Mouse (Mus musculus): ENCODE measurements around the gene Sf3a1. TPM values are rescaled to one million over a fixed set of nuclear protein-coding genes. Genes with fewer than 3 reads are reported as not detected.

The Sf3a1 gene
- polyA plus RNA-seq, 1 experiment, result 39.7 TPM

DNA sequence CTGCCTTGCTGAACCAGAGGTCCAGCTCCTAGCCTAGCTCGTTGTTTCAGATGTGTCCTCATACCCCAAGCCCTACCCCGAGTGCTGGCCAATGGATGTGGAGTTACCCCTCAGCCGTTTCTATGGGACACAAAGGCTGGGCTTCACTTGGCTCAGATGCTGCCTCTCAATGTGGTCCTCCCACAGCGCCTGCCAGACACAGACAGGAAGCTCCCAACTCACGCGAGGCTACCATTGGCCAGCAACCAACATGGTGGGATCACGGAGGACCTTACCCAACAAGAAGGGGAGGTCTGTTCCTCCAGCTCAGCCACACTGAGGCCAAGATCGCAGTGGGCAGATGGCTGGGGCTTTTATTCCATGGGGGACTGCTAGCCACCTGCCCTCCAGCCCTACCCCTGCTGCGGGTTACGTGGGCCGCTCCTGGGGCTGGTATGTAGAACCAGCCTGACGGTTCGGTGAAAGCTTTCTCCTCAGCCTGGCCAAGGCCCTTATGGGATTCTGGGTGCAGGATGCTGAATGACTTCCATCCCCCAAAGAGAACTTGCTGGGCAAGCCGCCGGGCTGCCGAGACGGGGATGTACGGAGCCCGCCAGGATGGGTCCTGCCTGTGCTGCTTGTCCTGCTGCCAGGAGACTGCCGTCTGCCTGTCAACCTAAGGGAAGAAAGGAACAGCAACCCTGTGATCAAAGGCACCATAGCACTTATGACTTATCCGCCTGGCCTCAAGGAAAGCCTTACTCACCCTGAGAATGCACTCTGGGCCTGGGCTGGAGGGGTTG, 16.7 kb upstream of the Sf3a1 start:
- H3K27ac ChIP-seq (ENCODE audit: control insufficient read depth, insufficient read depth, low read depth, low read length, poor library complexity), result no peak overlapping the region
- no peak for TF ChIP-seq CTCF (IDR thresholded peaks at IDR 0.05; ENCODE audit: control insufficient read depth, insufficient read depth, low read length)
- no peak; the same call in 1 of the 2 replicates for TF ChIP-seq POLR2A (IDR thresholded peaks at IDR 0.05; ENCODE audit: borderline replicate concordance, control insufficient read depth, low read depth, low read length)
- H3K4me1 ChIP-seq (ENCODE audit: control insufficient read depth, insufficient read depth, low read length), result no peaks in the 10 kb centered on the region
- 87% methylated on average over 21 of the region's 21 CpGs for WGBS
- no peak overlapping the region for H3K4me3 ChIP-seq (replicated peaks; ENCODE audit: control insufficient read depth, low read depth, low read length)

DNA sequence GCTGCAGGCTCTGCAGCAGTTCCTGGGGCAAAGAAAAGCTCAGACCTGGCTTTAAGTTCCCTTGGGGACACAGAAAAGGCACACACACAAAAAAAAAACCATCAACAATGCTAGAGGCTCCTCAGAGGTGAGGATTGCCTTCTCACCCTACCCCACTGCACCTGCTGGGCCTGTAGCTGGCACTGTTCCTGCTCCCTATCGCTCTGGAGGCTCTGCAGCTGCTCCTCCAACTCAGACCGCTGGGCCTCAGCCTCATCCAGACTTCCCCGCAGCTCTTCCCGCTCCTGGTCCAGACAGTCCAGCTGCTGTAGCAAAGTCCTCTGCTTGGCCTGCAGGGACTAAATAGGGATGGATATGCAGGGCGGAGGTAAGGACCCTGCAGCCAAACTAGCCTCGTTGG, 13.8 kb upstream of the Sf3a1 start:
- H3K27ac ChIP-seq (ENCODE audit: control insufficient read depth, insufficient read depth, low read depth, low read length, poor library complexity), result no peak overlapping the region
- TF ChIP-seq CTCF (IDR thresholded peaks at IDR 0.05; ENCODE audit: control insufficient read depth, insufficient read depth, low read length), result no peak
- TF ChIP-seq POLR2A (IDR thresholded peaks at IDR 0.05; ENCODE audit: borderline replicate concordance, control insufficient read depth, low read depth, low read length), result no peak
- H3K4me3 ChIP-seq (replicated peaks; ENCODE audit: control insufficient read depth, low read depth, low read length), result no peak overlapping the region
- 87% methylated on average over 6 of the region's 6 CpGs for WGBS
- H3K4me1 ChIP-seq (ENCODE audit: control insufficient read depth, insufficient read depth, low read length), result no peaks in the 10 kb centered on the region

DNA sequence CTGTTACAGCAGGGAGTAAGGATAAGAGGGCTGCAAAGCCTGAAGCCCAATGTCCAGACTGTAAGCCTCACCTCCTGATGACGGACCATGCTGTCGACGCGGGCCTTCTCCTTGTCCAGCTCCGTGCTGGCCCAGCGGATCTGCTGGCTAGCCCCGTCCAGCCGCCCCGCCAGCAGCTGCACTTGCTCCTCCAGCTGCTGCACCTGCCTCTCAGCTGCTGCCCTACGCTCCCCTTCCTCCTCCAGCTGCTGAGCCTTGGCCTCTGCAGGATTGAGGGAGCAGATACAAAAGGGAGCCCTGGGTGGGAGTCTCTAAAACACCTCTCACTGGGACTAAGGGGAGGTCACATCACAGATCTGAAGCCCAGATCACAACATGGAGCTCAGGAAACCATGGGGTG, 13.1 kb upstream of the Sf3a1 start:
- no peaks in the 10 kb centered on the region for H3K4me1 ChIP-seq (ENCODE audit: control insufficient read depth, insufficient read depth, low read length)
- TF ChIP-seq CTCF (IDR thresholded peaks at IDR 0.05; ENCODE audit: control insufficient read depth, insufficient read depth, low read length) (no peak), POLR2A (IDR thresholded peaks at IDR 0.05; ENCODE audit: borderline replicate concordance, control insufficient read depth, low read depth, low read length) (no peak)
- H3K27ac ChIP-seq (ENCODE audit: control insufficient read depth, insufficient read depth, low read depth, low read length, poor library complexity), result no peak overlapping the region
- no peak overlapping the region for H3K4me3 ChIP-seq (replicated peaks; ENCODE audit: control insufficient read depth, low read depth, low read length)
- WGBS, result 91% methylated on average over 10 of the region's 10 CpGs

DNA sequence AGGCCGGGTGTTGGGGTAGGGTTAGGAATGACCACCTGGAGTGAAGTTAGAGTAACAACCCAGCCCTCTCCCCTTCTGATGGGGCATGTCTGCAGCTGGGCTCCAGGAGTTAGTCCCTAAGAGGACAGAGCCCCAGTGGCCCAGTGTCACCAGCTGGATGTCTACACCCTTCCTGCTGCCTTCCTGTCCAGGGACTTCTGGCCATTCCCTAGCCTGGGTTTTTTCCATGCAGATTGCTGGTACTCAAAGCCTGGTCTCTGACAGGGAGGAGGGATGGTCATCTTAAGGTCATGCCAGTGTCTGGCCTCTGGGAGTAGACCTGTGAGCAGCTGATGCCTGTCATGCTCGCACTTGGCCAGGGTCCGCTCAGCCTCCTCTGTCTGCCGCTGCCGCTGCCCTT, 12.0 kb upstream of the Sf3a1 start:
- no peak overlapping the region for H3K4me3 ChIP-seq (replicated peaks; ENCODE audit: control insufficient read depth, low read depth, low read length)
- H3K27ac ChIP-seq (ENCODE audit: control insufficient read depth, insufficient read depth, low read depth, low read length, poor library complexity), result no peak overlapping the region
- no peak for TF ChIP-seq POLR2A (IDR thresholded peaks at IDR 0.05; ENCODE audit: borderline replicate concordance, control insufficient read depth, low read depth, low read length)
- no peak for TF ChIP-seq CTCF (IDR thresholded peaks at IDR 0.05; ENCODE audit: control insufficient read depth, insufficient read depth, low read length)
- no peaks in the 10 kb centered on the region for H3K4me1 ChIP-seq (ENCODE audit: control insufficient read depth, insufficient read depth, low read length)
- 90% methylated on average over 5 of the region's 5 CpGs for WGBS

DNA sequence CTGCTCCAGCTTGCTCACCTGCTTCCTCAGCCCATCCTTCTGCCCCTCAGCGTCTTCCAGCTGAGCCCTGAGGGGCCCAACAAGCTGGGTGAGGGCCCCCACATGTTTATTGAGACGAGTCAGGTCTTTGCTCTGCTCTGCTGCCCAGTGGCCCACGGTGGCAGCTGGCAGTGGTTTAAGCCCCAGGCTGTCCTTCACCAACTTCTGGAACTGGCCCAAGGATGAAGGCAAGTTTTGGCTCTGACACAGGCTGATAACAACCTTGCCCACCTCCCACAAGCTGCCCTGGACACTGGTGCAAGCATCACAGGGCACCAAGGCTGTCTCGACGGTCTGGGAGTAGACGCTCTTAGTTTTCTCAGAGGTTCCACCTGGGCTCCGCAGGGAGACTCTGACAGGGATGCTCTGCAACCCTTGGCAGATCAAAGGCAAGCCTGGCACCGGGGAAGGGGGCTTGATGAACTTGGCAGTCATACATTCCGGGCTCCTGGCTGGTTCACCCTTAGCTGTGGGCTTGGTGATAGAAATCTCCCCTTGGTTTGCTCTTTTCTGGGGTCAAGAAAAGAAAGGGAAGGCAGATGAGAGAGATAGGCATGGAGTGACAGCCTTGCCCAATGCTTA, 11.5 kb upstream of the Sf3a1 start:
- Histone ChIP-seq H3K4me1 (ENCODE audit: control insufficient read depth, insufficient read depth, low read length) (no peaks in the 10 kb centered on the region), H3K27ac (ENCODE audit: control insufficient read depth, insufficient read depth, low read depth, low read length, poor library complexity) (no peak overlapping the region; the same call in 1 of the 2 replicates), H3K4me3 (replicated peaks; ENCODE audit: control insufficient read depth, low read depth, low read length) (no peak overlapping the region)
- 80% methylated on average over 9 of the region's 9 CpGs for WGBS
- TF ChIP-seq POLR2A (IDR thresholded peaks at IDR 0.05; ENCODE audit: borderline replicate concordance, control insufficient read depth, low read depth, low read length) (no peak), CTCF (IDR thresholded peaks at IDR 0.05; ENCODE audit: control insufficient read depth, insufficient read depth, low read length) (no peak)

DNA sequence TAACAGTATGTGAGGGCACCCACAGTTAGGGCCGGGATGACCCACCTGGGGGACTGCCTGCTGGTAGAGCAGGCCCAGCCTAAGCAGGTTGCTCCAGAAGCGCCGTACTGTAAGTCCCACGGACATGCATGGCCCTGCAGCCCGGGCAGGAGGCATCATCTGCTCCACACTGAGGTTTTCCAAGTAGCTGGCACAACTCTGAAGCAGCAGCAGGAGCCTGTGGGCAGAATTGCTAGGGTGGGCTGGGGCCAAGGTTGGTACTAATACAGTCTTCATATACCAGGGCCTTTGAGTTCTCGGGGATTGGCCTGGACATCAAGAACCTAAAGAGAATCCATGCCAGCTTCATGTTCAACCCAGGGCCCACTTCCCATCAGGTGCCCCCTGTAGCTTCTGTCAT, 10.3 kb upstream of the Sf3a1 start:
- Histone ChIP-seq H3K4me3 (replicated peaks; ENCODE audit: control insufficient read depth, low read depth, low read length) (no peak overlapping the region), H3K27ac (ENCODE audit: control insufficient read depth, insufficient read depth, low read depth, low read length, poor library complexity) (no peak overlapping the region), H3K4me1 (ENCODE audit: control insufficient read depth, insufficient read depth, low read length) (no peaks in the 10 kb centered on the region)
- WGBS, result 86% methylated on average over 6 of the region's 6 CpGs
- TF ChIP-seq POLR2A (IDR thresholded peaks at IDR 0.05; ENCODE audit: borderline replicate concordance, control insufficient read depth, low read depth, low read length) (no peak), CTCF (IDR thresholded peaks at IDR 0.05; ENCODE audit: control insufficient read depth, insufficient read depth, low read length) (no peak)

DNA sequence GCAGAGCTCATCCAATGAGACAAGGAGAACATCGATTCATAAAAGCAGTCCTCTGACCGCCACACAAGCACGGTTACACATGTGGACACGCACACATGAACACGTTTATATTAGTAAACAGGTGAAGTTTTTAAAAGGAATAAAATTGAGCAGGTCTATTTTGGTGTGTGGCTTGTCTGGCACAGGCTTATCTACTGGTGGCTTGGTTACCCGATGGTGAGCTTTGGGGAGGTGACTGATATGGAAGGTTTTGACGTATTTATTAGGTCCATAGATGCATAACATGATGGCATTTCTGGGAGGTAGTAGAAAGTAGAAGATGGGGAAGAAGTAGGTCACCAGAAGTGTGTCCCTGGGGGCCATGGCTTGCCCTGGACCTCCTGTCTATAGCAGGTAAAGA, 6.5 kb upstream of the Sf3a1 start:
- H3K27ac ChIP-seq (ENCODE audit: control insufficient read depth, insufficient read depth, low read depth, low read length, poor library complexity), result no peak overlapping the region
- 79% methylated on average over 7 of the region's 7 CpGs for WGBS
- TF ChIP-seq CTCF (IDR thresholded peaks at IDR 0.05; ENCODE audit: control insufficient read depth, insufficient read depth, low read length), result no peak
- no peak for TF ChIP-seq POLR2A (IDR thresholded peaks at IDR 0.05; ENCODE audit: borderline replicate concordance, control insufficient read depth, low read depth, low read length)

DNA sequence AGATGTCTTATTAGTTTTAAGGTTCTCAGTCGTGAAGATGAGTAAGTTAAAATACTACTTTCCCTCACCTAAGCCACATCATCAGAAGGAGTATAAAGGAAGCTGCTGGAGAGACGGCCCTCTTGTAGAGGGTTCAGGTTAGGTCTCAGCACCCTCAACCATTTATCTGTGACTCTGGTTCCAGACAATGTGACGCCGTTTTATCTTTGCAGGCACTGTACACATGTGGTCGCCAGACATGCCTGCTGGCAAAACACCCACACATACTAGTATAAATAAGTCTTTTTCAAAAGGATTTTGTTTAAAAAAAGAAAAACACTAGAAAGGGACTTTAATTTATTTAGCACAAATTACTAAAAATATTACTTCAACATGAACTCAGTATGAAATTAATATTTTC, 4.5 kb upstream of the Sf3a1 start:
- 68% methylated on average over 5 of the region's 5 CpGs for WGBS
- Histone ChIP-seq H3K4me3 (replicated peaks; ENCODE audit: control insufficient read depth, low read depth, low read length) (no peak overlapping the region), H3K4me1 (ENCODE audit: control insufficient read depth, insufficient read depth, low read length) (no peaks in the 10 kb centered on the region; the same call in 1 of the 2 replicates), H3K27ac (ENCODE audit: control insufficient read depth, insufficient read depth, low read depth, low read length, poor library complexity) (no peak overlapping the region)
- no peak for TF ChIP-seq POLR2A (IDR thresholded peaks at IDR 0.05; ENCODE audit: borderline replicate concordance, control insufficient read depth, low read depth, low read length)

More for the DNA sequence above, 6.5 kb upstream of the Sf3a1 start:
- Histone ChIP-seq H3K4me1 (ENCODE audit: control insufficient read depth, insufficient read depth, low read length) (no peaks in the 10 kb centered on the region; the same call in 1 of the 2 replicates), H3K4me3 (replicated peaks; ENCODE audit: control insufficient read depth, low read depth, low read length) (no peak overlapping the region)
